Mouse (Mus musculus): ENCODE measurements at regions not wholly inside any gene's neighbourhood (a gene's known extent, or its start where the extent isn't known, plus 50 kb on each side); places are given as distances from the start of the nearest gene placed in this dataset.

DNA sequence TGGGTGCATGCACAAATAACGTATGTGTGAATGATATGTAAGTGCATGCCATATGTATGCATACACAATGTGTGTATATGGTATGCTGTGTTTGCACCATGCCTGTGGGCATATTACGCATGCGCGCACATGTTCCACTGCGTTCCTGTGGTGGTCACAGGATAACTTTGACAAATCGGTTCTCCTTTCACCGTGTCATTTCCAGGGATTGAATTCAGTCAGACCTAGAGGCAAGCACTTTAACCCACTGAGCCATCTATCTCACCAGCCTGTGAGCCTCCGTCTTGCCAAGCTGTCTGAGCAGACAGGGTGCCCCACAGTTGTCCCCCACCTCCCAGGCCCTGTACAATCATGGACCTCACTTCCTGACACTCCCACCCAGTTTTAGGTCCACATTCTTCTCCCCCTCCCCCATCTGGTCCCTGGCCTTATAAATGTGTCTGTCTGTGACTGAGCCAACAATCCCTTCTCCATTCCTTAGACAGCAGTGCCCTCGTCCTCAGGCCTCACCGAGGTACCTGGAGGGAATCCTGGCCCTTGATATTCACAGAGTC lies 81.8 kb upstream of the Ptpn1 start:
- TF ChIP-seq CTCF (IDR thresholded peaks at IDR 0.05; ENCODE audit: extremely low read depth, insufficient read depth, low read length): no peak
- no peak for TF ChIP-seq POLR2A (IDR thresholded peaks at IDR 0.05; ENCODE audit: extremely low read depth, insufficient read depth, low read length)
